Mouse (Mus musculus): ENCODE measurements around the gene Eml4. TPM values are rescaled to one million over a fixed set of nuclear protein-coding genes. Genes with fewer than 3 reads are reported as not detected.

The Eml4 gene
- polyA plus RNA-seq, 1 experiment from 2014 or later = 40.6 TPM

DNA sequence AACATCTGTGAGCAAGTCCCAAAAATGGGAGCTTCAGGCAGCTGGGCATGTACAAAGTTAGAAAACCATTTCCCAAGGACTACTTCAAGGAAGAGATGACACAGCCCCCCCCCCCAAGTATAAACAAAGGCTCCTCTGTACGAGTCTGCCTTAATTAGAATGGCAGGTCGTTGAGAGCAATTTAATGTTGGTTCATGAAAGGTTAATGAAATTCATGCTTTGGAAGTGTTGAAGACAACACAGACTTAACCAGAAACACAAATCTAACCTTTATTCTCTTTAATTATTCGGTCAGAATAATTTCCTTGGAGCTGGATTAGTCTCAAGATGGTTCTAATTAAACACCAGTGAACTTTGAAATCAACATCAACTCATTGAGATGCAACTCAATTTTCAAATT is 137.0 kb downstream of the Eml4 start:
- H3K27ac ChIP-seq = 0 out of 2 replicates have a peak overlapping the region, but pooled peaks have one; percentile 21
- peaks cover 21% of the 10 kb centered on the region; the same call in 1 of the 2 replicates for H3K9me3 ChIP-seq
- H3K36me3 ChIP-seq (replicated peaks) = peaks cover 12% of the 10 kb centered on the region
- WGBS = 66% methylated on average over 3 of the region's 3 CpGs
- H3K4me3 ChIP-seq = no peak overlapping the region
- H3K4me1 ChIP-seq = peaks cover 8% of the 10 kb centered on the region
- no peak for DNase-seq (ENCODE audit: extremely low spot score, low spot score)
- H3K27me3 ChIP-seq (ENCODE audit: poor library complexity, severe bottlenecking) = no peaks in the 10 kb centered on the region

DNA sequence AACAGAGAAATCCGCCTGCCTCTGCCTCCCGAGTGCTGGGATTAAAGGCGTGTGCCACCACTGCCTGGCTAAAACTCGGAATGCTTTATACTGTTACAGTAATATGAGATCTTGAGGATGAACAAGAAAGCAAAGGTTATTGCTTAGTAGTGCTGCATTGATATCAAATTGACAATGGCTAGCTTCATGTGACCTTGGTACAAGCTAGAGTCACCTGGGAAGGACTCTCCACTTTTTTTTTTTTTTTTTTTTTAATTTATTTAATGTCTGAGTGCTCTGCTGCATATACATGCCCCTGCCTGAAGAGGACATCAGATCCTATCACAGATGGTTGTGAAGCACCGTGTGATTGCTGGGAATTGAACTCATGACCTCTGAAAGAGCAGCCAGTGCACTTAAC is 148.2 kb downstream of the Eml4 start:
- 96% methylated on average over 5 of the region's 5 CpGs for WGBS
- H3K4me3 ChIP-seq = no peak overlapping the region
- H3K4me1 ChIP-seq = no peaks in the 10 kb centered on the region
- H3K27me3 ChIP-seq (ENCODE audit: poor library complexity, severe bottlenecking) = no peaks in the 10 kb centered on the region
- H3K9me3 ChIP-seq = peaks cover 14% of the 10 kb centered on the region; the same call in 1 of the 2 replicates
- DNase-seq (ENCODE audit: extremely low spot score, low spot score) = no peak
- H3K36me3 ChIP-seq (replicated peaks) = peaks cover 78% of the 10 kb centered on the region
- no peak overlapping the region for H3K27ac ChIP-seq

DNA sequence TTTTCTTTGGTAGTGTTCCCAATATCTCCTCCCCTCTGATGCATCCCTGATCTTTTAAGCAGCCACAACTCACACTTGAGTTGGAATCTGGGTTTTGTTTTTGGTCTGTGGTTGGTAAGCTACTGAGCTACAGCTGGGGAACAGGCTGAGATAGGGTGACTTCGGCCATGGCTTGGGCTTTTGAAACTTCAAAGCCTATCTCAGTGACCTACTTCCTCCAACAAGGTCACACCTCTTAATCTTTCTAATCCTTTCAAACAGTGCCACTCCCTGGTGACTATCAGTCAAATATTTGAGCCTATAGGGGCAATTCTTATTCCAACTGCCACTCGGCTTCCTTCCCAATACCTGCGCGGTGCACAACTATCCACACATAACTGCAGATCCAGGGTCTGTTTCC is 149.0 kb downstream of the Eml4 start:
- no peak for DNase-seq (ENCODE audit: extremely low spot score, low spot score)
- H3K36me3 ChIP-seq (replicated peaks) = peaks cover 86% of the 10 kb centered on the region
- no peaks in the 10 kb centered on the region for H3K4me1 ChIP-seq
- peaks cover 14% of the 10 kb centered on the region; the same call in 1 of the 2 replicates for H3K9me3 ChIP-seq
- H3K27ac ChIP-seq = no peak overlapping the region
- H3K4me3 ChIP-seq = no peak overlapping the region
- H3K27me3 ChIP-seq (ENCODE audit: poor library complexity, severe bottlenecking) = no peaks in the 10 kb centered on the region
- 96% methylated on average over 4 of the region's 4 CpGs for WGBS

DNA sequence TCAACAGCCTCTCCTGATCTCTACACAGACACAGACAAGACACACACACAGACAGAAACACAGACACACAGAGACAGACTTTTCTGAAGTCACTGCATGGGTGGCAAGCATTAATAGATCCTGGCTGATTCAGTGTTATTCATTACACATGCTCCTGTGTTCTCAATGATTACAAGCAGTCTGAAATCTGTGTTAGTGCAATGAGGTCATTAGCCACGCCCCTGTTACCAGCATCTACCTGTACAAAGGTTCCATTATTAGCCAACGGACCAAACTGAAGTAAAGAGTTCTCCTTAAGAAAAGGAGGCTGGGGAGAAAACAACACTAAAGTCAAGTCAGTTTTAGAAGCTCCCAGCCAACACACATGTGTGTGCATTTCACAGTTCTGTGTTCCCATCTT is 153.0 kb downstream of the Eml4 start:
- 92% methylated on average over 2 of the region's 2 CpGs for WGBS
- H3K36me3 ChIP-seq (replicated peaks) = peaks cover 74% of the 10 kb centered on the region
- no peaks in the 10 kb centered on the region for H3K27me3 ChIP-seq (ENCODE audit: poor library complexity, severe bottlenecking)
- no peak overlapping the region for H3K4me3 ChIP-seq
- no peak overlapping the region for H3K27ac ChIP-seq
- DNase-seq (ENCODE audit: extremely low spot score, low spot score) = no peak
- H3K9me3 ChIP-seq = peaks cover 6% of the 10 kb centered on the region; the same call in 1 of the 2 replicates
- H3K4me1 ChIP-seq = no peaks in the 10 kb centered on the region

DNA sequence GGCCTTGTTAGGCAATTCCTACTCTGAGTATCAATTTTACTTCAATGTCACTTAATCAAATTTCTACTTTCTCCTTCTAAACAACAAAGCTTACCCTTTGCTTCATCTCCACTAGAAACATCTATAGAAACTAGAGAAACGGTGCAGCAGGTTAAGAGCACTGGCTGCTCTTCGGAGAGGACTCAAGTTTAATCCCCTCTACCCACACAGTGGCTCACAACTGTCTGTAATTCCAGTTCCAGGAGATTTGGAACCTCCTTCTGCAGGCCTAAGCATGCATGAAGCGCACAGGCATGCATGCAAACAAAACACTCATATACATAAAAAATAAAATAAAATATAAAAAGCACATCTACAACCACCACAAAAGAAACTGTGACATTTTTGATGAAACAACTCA is 161.4 kb downstream of the Eml4 start:
- Histone ChIP-seq H3K27ac (no peak overlapping the region), H3K36me3 (replicated peaks) (peaks cover 12% of the 10 kb centered on the region; the same call in 1 of the 2 replicates), H3K9me3 (no peaks in the 10 kb centered on the region), H3K4me3 (no peak overlapping the region), H3K27me3 (ENCODE audit: poor library complexity, severe bottlenecking) (no peaks in the 10 kb centered on the region), H3K4me1 (peaks cover 27% of the 10 kb centered on the region)
- 95% methylated on average over 3 of the region's 3 CpGs for WGBS
- DNase-seq (ENCODE audit: extremely low spot score, low spot score) = no peak

DNA sequence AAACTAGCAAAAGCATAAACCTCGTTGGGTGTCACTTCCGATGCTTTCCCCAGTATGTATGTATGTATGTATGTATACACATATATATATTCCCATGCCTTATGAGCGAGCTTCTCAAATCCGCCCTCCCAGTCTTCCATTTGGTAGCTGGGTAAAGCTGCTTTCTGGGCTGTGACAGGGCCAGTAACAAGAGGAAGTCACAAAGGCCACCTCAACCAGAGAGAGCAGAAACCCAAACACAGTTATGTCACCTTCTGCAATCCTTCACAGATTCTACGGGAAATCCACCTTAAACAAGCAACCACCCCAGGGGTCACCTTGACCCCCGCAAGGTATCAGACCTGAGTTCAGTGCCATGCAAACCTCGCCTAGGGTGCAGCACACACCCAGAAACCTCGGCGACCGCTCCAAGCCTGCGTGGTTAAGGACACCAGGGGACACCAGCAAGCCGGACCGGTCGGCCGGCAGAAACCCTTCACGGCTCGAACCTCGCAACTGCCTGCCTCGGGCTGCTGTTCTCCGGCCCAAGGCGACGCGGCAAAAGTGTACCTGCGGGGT is 163.0 kb downstream of the Eml4 start:
- Histone ChIP-seq H3K9me3 (no peaks in the 10 kb centered on the region), H3K27ac (peak overlapping the region; percentile 97), H3K27me3 (ENCODE audit: poor library complexity, severe bottlenecking) (no peaks in the 10 kb centered on the region), H3K4me1 (peaks cover 27% of the 10 kb centered on the region), H3K4me3 (peak overlapping the region; percentile 75), H3K36me3 (replicated peaks) (peaks cover 3% of the 10 kb centered on the region; the same call in 1 of the 2 replicates)
- WGBS = 2% methylated on average over 24 of the region's 24 CpGs
- DNase-seq (ENCODE audit: extremely low spot score, low spot score) = no peak

DNA sequence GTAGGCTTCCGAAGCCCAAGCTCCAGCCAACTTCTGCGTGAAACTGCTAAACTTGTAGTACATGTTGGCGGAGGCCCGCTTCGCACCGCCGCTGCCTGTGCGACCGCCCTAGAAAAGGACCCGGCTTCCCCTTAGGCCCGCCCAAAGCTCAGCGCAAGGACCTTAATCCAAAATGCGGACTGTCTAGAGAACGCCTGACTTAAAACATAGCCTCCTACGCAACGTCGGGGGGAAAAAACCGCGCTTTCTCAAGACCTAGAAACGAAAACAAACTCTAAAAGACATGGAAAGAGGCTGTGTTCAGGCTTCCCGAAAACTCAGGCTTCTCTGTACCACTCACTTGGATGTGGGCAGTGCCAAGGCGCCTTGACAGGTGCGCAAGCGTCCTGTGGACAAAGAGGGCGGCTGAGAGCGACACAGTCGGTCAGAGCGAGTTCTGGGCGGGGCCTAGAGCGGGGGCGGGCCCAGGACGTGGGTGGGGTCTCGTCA is 163.5 kb downstream of the Eml4 start:
- Histone ChIP-seq H3K9me3 (no peaks in the 10 kb centered on the region), H3K27ac (peak overlapping the region; percentile 97), H3K4me1 (peaks cover 27% of the 10 kb centered on the region), H3K4me3 (peak overlapping the region; percentile 75), H3K27me3 (ENCODE audit: poor library complexity, severe bottlenecking) (no peaks in the 10 kb centered on the region), H3K36me3 (replicated peaks) (peaks cover 1% of the 10 kb centered on the region; the same call in 1 of the 2 replicates)
- whole genome bisulfite sequencing = under 1% methylated on average over 33 of the region's 33 CpGs
- peak; percentile 94 for DNase-seq (ENCODE audit: extremely low spot score, low spot score)

DNA sequence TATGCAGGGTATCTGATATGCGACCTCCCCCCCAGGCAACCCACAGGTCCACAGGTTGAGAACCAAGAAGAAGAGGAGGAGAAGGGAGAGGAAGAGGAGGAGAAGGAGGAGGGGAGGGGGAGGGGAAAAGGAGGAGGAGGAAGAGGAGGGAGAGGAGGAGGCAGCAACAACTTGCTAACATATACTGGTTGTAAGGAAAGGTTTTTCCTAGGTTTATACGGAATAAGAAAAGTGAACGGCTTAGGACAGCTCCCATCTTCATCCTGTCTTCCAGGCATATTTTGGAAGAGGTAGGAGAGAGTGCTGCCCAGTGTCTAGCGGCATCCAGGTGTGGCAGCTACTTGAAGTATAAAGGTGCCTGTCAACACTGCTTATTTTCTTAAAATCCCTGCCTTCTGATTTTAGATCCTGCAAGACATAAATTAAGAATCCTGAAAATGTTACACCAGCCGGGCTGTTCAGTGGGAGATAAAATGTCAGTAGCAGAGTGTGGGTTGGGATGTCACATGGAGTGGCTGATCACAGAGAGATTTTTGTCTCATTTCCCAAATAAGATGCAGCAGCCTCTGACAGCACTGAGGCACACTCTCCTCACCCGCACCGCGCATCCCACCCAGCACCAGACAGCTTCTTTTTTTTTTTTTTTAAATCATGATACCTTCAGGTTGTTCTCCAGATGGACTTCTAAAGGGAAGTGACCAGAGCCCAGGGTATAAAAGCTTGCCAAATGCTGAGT is 166.7 kb downstream of the Eml4 start, which contains the start of gene Cox7a2l:
TSS of gene Cox7a2l (minus strand) at position 51 of the 736 bp plus-strand sequence.
- WGBS = 91% methylated on average over 8 of the region's 8 CpGs
- no peak within 1 kb of the TSS for H3K27ac ChIP-seq
- H3K4me1 ChIP-seq = peaks cover 22% of the 10 kb centered on the region
- no peak within 1 kb of the TSS for H3K4me3 ChIP-seq
- H3K27me3 ChIP-seq (ENCODE audit: poor library complexity, severe bottlenecking) = no peaks in the 10 kb centered on the region
- H3K9me3 ChIP-seq = no peaks in the 10 kb centered on the region
- H3K36me3 ChIP-seq (replicated peaks) = no peaks in the 10 kb centered on the region
- DNase-seq (ENCODE audit: extremely low spot score, low spot score) = no peak

DNA sequence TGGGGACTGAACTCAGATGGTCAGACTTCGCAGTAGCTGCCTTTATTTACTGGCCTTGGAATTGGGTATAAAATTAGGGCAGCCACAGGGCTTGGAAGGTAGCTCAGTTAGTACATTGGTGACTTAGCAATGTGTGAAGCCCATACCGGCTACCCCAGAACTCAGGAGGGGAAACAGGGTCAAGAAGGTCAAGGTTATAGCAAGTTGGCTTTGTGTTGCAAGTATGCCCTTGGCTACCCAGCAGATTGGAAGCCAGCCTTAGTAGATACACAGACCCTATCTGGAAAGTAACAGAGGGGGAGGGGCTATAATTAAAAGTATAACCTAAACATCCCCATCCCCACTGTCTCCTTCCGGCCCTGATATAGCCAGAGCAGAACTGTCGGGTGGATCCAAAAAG is 171.2 kb downstream of the Eml4 start:
- Histone ChIP-seq H3K4me3 (no peak overlapping the region), H3K27me3 (ENCODE audit: poor library complexity, severe bottlenecking) (peaks cover 22% of the 10 kb centered on the region), H3K36me3 (replicated peaks) (no peaks in the 10 kb centered on the region), H3K9me3 (no peaks in the 10 kb centered on the region), H3K4me1 (peaks cover 23% of the 10 kb centered on the region), H3K27ac (no peak overlapping the region)
- no peak for DNase-seq (ENCODE audit: extremely low spot score, low spot score)
- 94% methylated on average over 4 of the region's 4 CpGs for WGBS

DNA sequence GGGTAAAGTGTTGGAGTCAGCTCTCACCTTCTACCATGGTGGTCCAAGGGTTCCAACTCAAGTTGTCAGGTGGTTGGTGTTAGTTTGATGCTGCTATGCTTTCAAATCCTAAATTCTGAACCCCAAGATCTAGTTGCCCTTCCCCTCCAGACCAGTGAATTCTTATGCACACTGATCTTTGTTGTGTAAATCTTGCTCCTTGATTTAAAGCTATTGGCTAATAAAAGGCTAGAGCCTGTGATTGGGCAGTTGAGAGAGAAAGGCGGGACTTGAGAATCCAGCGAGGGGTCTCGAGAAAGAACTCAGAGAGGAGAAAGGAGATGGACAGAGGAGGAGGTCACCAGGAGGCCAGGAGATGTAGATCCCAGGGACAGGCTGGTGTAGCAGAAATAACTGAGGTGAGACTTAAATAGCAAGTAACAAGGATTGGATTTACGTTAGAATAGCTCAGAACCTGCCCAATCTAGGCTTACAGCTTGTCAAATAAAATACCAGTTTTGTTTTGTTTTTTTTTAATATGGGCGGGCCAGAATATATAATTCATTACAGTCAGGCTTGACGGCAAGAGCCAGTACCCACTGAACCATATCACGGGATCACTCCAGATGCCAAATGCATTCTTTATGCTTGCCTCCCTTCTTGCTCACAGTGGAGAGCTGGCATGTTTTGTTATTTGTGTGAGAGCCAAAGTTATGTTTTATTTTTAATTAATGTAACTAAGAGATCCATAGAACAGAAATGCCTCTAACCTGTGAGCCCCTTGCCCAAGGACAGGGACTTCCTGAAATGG is 172.1 kb downstream of the Eml4 start:
- Histone ChIP-seq H3K4me1 (peaks cover 32% of the 10 kb centered on the region), H3K4me3 (no peak overlapping the region), H3K36me3 (replicated peaks) (no peaks in the 10 kb centered on the region), H3K27me3 (ENCODE audit: poor library complexity, severe bottlenecking) (peaks cover 22% of the 10 kb centered on the region), H3K27ac (no peak overlapping the region), H3K9me3 (no peaks in the 10 kb centered on the region)
- 70% methylated on average over 7 of the region's 7 CpGs for WGBS
- no peak for DNase-seq (ENCODE audit: extremely low spot score, low spot score)

DNA sequence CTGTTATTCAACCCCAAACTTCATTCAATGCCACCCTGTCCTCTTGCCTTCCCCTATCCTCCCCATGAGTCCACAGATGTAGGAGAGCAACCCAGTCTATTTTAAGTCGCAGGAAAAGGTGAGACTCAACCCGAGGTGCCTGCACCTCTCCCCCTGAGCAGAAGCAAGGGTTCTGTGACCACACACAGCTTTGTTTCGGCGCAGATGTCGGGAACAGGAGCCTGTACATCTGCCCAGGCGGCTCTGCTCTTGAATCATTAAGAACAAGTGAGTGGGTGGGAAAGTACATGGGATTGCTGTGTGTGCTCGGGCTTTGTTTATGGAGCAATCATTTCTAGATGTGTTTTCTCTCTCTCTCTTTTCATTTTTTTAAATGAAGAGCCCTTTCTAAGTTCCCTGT is 174.0 kb downstream of the Eml4 start:
- Histone ChIP-seq H3K4me1 (peaks cover 46% of the 10 kb centered on the region), H3K27me3 (ENCODE audit: poor library complexity, severe bottlenecking) (peaks cover 29% of the 10 kb centered on the region), H3K4me3 (no peak overlapping the region), H3K9me3 (no peaks in the 10 kb centered on the region), H3K36me3 (replicated peaks) (no peaks in the 10 kb centered on the region), H3K27ac (peak overlapping the region; percentile 26; the same call in 1 of the 2 replicates)
- DNase-seq (ENCODE audit: extremely low spot score, low spot score) = no peak
- 50% methylated on average over 7 of the region's 7 CpGs for WGBS

DNA sequence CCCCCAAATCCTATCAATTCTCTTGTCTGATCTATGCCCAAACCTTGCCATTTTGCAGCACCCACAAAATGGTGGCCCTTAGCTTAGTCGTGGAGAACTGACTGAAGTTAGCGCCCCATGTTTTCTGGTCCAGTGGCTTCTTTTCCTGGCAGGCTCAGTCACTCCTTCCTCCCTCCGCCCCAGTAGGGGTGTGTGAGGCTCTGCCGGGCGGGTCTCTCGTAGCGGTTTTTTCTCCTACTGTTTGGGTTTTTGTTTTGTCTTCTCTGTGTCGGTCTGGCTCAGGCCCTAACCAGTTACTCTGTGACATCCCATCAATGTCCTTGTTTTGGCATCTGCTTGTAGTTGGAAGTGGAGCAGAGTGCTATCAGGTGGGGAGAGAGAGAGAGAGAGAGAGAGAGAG is 174.9 kb downstream of the Eml4 start:
- Histone ChIP-seq H3K4me3 (peak overlapping the region; percentile 27), H3K27ac (peak overlapping the region; percentile 88), H3K27me3 (ENCODE audit: poor library complexity, severe bottlenecking) (peaks cover 29% of the 10 kb centered on the region), H3K36me3 (replicated peaks) (no peaks in the 10 kb centered on the region), H3K4me1 (peaks cover 46% of the 10 kb centered on the region), H3K9me3 (no peaks in the 10 kb centered on the region)
- DNase-seq (ENCODE audit: extremely low spot score, low spot score) = no peak
- 1% methylated on average over 8 of the region's 8 CpGs for WGBS
